Mouse (Mus musculus): Measurements from ENCODE around the gene Slc5a3. TPM values are rescaled to one million over a fixed set of nuclear protein-coding genes. Genes with fewer than 3 reads are reported as not detected.

Slc5a3 gene
- 24.2 TPM for polyA plus RNA-seq (2017; shearing (Covaris generic))

GRCm38 (mm10) chr16:92057852-92058643 is at the start of gene Slc5a3, which contains the start of the genes Mrps6 and Gm49711:
Gene Slc5a3, plus strand, starts transcription at chr16:92058322.
Gene Mrps6, plus strand, starts transcription at chr16:92058270.
Gene Gm49711, plus strand, starts transcription at chr16:92058316.

Other genes with a start within 250 kb of the Slc5a3 start
- 70.1 TPM for gene Mrps6, start 52 bp upstream of the Slc5a3 start, polyA plus RNA-seq (2017; shearing (Covaris generic))
- gene Gm49711, start within 50 bp of the Slc5a3 start, polyA plus RNA-seq (2017; shearing (Covaris generic)): not detected
- not detected for gene Kcne2, start 234.1 kb downstream of the Slc5a3 start, polyA plus RNA-seq (2017; shearing (Covaris generic))
- gene Smim11, start 243.0 kb downstream of the Slc5a3 start, polyA plus RNA-seq (2017; shearing (Covaris generic)): 58.1 TPM

Measured in effector memory CD4-positive, alpha-beta T cell, adult 5 months (primary cell).